Mouse (Mus musculus) megakaryocyte progenitor cell, adult 5-6 weeks (primary cell): Measurements from ENCODE around the gene Il4i1. TPM values are rescaled to one million over a fixed set of nuclear protein-coding genes. Genes with fewer than 3 reads are reported as not detected.

ENCODE experiments used
- ATAC-seq: replicated peaks from 2 replicates; pipeline ENCODE4 v1.8.0; 2016; ENCODE audit warnings: mild to moderate bottlenecking, moderate TSS enrichment, inconsistent platforms; ENCODE audit not compliant: poor library complexity
- total RNA-seq, 2 experiments: library from RNA; stranded (forward) in 1 of 2; stranded (reverse) in 1 of 2; fragments of 157-497, 149-512 nt in 1 of 2; fragments of 200-1000 nt in 1 of 2; gene quantifications; 2 replicates each; pipeline versions ENCODE4 v1.2.3 to v1.2.4; 2015 to 2017

Il4i1 gene
- total RNA-seq, 2 experiments from 2014 or later: 0.25 to 1.0 TPM

- peak; percentile 64 for ATAC-seq
Observed at GRCm38 (mm10) chr7:44848561-44849415, 32.6 kb downstream of the Il4i1 start, which contains the start of the genes Akt1s1 and Tbc1d17. Gene Akt1s1, plus strand, starts transcription at chr7:44848991. Gene Tbc1d17, minus strand, starts transcription at chr7:44849079.

GRCm38 (mm10) chr7:44849416-44850111 is 33.4 kb downstream of the Il4i1 start:
- ATAC-seq: peak; percentile 52

GRCm38 (mm10) chr7:44850146-44850545 is 34.0 kb downstream of the Il4i1 start:
- 0 out of 2 replicates have a peak, but pooled peaks have one; percentile 4 for ATAC-seq

DNA sequence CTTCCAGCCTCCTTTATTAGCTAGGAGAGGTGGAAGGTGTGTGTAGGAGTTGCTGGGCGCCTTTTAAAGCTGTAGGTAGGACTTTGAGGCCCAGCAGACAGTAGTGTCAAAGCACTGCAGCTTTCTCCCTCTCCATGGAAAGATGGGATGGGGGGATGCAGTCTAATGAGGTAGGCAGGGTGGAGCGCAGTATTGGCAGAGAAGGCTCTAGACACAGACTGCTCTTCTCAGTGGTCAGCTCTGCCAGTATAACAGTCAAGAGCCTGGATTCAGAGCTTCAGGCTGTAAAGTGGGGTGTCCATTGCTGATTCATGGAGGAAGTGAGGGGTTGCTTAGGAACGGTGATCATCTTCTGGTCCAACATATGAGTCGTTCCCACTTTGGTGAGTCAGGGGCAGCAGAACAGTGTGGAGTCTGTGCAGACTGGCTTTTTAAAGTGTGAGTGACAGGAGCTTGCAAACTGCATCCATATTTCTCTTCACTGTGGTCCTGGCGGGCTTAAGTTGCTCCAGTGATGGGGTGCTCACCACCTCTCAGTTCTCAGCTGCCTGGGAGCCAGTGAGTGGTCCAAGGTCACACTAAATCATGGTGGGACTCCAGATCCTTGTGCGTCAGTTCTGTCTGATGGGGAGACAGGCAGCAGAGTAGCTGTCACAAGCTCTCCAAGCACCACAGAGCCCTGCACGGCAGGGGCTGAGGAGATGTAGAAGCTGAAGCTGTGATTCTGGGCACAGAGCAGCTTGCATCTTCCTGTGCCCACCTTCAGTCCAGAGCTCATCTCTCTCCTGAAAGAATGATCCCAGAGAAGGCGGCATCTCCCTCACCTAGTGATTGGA is 34.8 kb downstream of the Il4i1 start:
- no peak for ATAC-seq

- ATAC-seq: no peak
Observed at GRCm38 (mm10) chr7:44851625-44852234, 35.5 kb downstream of the Il4i1 start.

GRCm38 (mm10) chr7:44852259-44853027 is 36.3 kb downstream of the Il4i1 start:
- ATAC-seq: no peak

- no peak for ATAC-seq
Observed at GRCm38 (mm10) chr7:44853065-44853464, 36.9 kb downstream of the Il4i1 start.

DNA sequence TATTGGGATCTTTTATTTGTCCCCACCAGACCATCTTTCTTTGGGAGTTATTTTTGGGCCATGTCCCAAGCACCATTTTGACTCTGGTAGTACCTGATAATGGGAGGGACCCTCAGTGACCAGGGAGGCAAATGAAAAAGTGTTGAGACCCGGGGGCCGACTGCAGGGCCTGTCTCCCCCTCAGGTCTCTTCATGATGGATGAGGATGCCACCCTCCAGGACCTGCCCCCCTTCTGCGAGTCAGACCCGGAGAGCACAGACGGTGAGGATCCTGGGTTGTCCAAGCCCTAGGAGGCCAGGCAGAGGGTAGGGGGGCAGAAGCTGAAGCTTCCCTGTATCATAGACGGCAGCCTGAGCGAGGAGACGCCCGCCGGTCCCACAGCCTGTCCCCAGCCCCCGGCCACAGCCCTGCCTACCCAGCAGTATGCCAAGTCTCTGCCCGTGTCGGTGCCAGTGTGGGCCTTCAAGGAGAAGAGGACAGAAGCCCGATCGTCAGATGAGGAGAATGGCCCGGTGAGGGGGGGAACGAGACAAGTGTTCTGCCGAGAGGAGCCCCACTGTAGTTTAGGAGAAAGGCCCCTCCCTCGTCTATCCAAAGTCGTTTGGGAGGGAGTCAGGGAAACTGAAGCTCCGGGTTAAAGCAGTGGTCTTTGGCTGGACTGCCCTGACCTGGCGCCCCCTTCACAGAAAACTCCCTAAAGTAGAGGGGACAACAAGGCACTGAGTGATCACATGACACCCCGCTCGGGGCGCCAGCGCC is 37.6 kb downstream of the Il4i1 start:
- ATAC-seq: no peak

DNA sequence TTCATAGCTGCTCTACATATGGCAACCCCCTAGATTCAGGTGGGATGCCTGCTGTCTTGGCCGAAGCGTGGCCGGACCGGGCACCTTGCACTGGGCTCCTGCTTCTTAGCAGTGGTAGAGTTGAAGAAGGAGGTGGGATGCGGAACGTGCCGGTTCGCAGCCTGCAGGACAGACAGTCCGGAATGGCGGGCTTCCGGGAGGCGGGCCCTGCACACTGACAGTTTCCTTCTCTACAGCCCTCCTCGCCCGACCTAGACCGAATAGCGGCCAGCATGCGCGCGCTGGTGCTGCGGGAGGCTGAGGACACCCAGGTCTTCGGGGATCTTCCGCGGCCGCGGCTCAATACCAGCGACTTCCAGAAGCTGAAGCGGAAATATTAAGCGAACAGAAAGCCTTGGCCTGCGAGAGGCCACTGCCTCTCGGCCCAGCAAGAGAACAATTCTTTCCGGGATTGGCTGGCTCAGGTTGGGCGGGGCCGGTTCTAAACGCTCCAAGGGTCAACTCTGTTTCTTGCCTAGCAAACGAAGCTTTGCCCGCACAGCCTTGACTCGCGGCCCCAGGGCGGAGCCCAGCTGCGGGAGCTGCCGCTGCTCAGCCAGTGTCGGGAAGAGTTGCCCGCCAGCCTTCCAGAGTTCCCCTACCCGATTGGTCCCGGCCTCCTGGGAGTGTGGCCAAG is 38.3 kb downstream of the Il4i1 start:
- peak; percentile 25; the same call in 1 of the 2 replicates for ATAC-seq

- ATAC-seq: no peak
Observed at GRCm38 (mm10) chr7:44855036-44855435, 38.8 kb downstream of the Il4i1 start.

DNA sequence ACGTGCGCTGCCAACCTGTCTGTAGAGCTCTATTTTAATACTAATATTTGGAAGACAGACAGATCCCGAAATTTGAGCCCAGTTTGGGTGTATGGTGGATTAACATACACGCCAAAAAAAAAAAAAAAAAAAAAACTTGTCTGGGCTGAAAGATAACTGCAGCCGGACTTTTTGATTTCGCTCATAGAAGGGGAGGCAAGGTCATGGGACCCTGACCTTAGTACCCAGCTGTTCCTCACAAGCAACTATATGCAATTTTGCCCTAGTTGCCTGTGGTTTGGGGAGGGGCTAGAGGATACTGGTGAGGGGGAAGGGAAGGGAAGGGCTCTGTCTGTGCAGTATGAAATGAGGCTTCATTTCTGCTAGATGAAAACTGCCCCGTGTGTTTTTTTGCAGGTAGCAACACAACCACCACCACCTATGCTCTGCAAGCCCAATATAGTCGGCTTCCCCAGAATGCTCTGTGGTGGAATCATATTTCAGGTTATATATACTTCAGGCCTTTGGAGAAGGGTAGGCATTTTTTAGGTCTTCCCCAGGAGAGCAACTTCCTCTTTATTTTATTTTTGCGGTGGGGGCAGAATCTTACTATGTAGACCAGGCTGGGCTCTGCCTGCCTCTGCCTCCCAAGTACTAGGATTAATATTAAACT is 40.2 kb downstream of the Il4i1 start:
- peak; percentile 6; the same call in 1 of the 2 replicates for ATAC-seq

DNA sequence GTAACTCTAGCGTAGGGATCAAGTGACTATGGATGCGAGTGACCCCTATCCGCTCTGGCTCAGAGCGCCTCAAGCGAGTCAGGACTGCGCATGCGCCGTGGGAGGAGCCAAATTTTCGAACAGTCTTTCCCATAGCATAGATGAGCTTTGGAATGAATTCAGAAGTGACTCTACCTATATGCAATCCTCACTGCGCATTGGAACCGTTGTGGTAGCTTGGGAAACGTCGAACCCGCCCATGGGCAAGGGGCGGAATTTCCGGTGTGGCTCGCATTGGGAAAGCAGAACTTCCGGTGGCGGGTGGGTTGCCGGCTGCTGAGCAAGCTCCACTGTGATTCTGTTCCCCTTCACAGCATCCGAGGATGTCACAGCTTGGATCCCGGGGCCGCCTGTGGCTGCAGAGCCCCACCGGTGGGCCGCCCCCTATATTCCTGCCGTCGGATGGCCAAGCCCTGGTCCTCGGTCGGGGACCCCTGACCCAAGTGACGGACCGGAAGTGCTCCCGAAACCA is 40.9 kb downstream of the Il4i1 start, which contains the start of gene Pnkp:
Gene Pnkp, plus strand, starts transcription at position 98 of the 511 bp plus-strand sequence.
- ATAC-seq: peak; percentile 61

DNA sequence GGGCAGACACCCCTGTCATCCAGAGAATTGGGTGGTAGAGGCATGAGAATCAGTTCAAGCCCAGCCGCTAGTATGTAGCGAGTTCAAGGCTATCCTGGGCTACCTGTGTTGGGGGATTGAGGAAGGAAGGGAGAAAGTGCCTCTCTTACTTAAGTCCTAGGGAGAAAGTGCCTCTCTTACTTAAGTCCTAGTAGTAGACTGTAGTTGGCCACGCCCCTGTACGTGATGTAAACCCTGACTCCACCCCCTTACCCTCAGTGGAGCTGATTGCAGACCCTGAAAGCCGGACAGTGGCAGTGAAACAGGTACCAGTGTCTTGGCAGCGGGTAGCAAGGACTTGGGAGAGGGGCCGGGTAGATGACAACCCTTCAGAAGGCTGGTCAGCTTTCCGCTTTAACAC is 41.7 kb downstream of the Il4i1 start:
- ATAC-seq: peak; percentile 43

- no peak for ATAC-seq
Observed at GRCm38 (mm10) chr7:44859896-44860295, 43.7 kb downstream of the Il4i1 start.

DNA sequence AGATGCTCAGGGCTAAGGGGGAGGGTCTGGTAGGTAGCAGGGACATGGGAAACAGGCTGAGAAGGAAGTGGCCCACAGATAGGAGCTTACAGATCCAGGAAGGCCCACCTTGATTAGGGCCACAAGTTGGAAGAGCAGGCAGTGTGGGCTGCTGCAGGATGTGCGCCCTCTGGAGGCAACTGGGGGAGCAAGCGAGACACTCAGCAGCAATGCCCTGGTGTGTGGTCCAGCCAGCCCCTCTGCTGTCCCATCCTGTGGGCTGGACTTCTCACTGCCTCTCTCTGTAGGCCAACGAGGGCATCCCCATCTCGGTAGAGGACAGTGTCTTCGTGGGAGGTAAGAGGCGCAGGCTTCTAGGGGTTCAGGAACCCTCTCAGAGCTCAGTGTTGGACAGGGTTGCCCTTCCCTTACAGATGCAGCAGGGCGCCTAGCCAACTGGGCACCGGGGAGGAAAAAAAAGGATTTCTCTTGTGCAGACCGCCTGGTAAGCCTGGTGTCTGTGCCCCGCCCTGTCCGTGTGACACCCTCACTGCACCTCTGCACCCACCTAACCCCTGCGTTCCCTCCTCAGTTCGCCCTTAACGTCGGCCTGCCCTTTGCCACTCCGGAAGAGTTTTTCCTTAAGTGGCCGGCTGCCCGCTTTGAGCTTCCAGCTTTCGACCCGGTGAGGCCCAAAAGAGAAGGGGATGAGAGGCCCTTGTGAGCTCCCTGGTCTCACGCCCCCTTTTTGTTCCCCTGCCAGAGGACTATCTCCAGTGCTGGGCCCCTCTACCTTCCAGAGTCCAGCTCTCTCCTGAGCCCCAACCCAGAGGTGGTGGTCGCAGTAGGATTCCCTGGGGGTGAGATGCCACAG is 44.6 kb downstream of the Il4i1 start:
- ATAC-seq: peak; percentile 50

- no peak for ATAC-seq
Observed at GRCm38 (mm10) chr7:44861429-44861816, 45.2 kb downstream of the Il4i1 start.

DNA sequence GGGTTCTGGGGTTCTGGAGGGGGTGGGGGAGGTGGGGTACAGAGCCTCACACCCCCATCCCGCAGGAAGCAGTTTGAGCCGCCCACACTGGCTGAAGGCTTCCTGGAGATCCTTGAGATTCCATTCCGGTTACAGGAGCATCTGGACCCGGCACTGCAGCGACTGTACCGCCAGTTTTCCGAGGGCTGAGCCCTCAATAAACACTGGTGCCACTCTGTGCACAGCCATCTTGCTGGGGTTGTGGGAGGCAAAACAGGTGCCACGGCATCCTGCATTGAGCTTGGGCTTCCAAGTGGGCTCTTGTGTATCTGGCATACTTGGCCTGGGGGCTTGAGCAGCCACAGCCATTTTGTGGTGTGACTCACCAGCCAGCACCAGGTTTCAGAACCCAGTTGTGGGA is 46.2 kb downstream of the Il4i1 start:
- ATAC-seq: no peak
